Mouse (Mus musculus) thymus, adult 2 months (tissue): ENCODE results near the gene Gm4559. TPM values are rescaled to one million over a fixed set of nuclear protein-coding genes. Genes with fewer than 3 reads are reported as not detected.
"Not testable (repeated sequence)": the region's sequence is repeated elsewhere in the genome, so short reads cannot be mapped to it uniquely, and the experiment has no call there.

Experiments
- DNase-seq: peaks from one replicate; pipeline ENCODE4 v3.0.0; 2021
- H3K27ac ChIP-seq: fragments of 200-500 bp; 2 replicates; pipeline ENCODE4 v1.5.1; 2012; ENCODE audit warnings: low read length, control low read depth; ENCODE audit not compliant: control insufficient read depth, insufficient read depth
- H3K27me3 ChIP-seq: fragments of 200-500 bp; 2 replicates; pipeline ENCODE4 v1.6.1; 2012; ENCODE audit warnings: mild to moderate bottlenecking, low read length, moderate library complexity, mixed read lengths; ENCODE audit not compliant: control insufficient read depth, insufficient read depth
- H3K36me3 ChIP-seq: fragments of 200-500 bp; 2 replicates; pipeline ENCODE4 v1.6.1; 2012; ENCODE audit warnings: mild to moderate bottlenecking, low read length, moderate library complexity; ENCODE audit not compliant: control insufficient read depth, insufficient read depth
- H3K4me1 ChIP-seq: fragments of 200-500 bp; replicated peaks from 2 replicates; pipeline ENCODE4 v1.6.1; 2012; ENCODE audit warnings: low read length; ENCODE audit not compliant: control insufficient read depth, insufficient read depth
- H3K4me3 ChIP-seq: fragments of 200-500 bp; 2 replicates; pipeline ENCODE4 v1.5.1; 2012; ENCODE audit warnings: mild to moderate bottlenecking, low read length, control low read depth, moderate library complexity; ENCODE audit not compliant: control insufficient read depth, insufficient read depth
- CTCF ChIP-seq: fragments of 200-500 bp; IDR thresholded peaks from 2 replicates; pipeline ENCODE4 v1.5.1; 2012; ENCODE audit warnings: mild to moderate bottlenecking, control low read depth, low read length, moderate library complexity, borderline replicate concordance; ENCODE audit not compliant: control insufficient read depth, poor library complexity, insufficient read depth; ENCODE audit errors: extremely low read depth
- POLR2A ChIP-seq: fragments of 200-500 bp; IDR thresholded peaks from 2 replicates; pipeline ENCODE4 v1.6.1; 2012; ENCODE audit warnings: mild to moderate bottlenecking, low read length, control low read depth, moderate library complexity; ENCODE audit not compliant: control insufficient read depth, poor library complexity, insufficient read depth; ENCODE audit errors: extremely low read depth
- WGBS: fragments of 180-500 bp; shearing (Covaris S2); methylation state at CpG from one replicate; pipeline ENCODE4 v1.1.7; 2018; 5-methylcytosine and 5-hydroxymethylcytosine counted together
- polyA plus RNA-seq: library from polyadenylated mRNA; depleted of rRNA; stranded (reverse); fragments of >200 nt; gene quantifications from 2 replicates; pipeline ENCODE4 v1.2.3, GENCODE M21; 2012

Gene Gm4559
- polyA plus RNA-seq, 1 experiment, result not detected

DNA sequence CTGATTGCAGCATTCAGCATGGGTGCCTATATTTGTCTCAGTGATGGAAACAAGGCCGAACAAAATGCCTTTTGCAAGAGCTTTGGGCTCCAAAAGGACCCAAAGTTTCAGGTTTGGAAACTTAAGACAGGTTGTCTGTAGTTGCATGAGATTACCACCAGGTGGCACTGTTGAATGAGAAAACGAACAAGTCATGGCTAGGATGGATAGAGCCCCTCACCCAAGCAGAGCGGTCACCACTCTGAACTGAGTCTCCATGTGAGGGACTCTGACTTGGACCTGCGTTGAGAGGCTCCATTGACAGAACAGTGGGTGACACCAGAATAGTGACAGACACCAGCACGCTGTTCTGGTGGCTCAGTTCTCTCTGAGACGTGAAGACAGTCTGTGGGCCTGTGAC is 42.4 kb upstream of the Gm4559 start:
- H3K27me3 ChIP-seq, result no peaks in the 10 kb centered on the region
- H3K4me1 ChIP-seq, result peaks cover 43% of the 10 kb centered on the region
- peak; percentile 62 for DNase-seq
- TF ChIP-seq CTCF (peak; percentile 48; the same call in 1 of the 2 replicates), POLR2A (no peak)
- H3K27ac ChIP-seq, result peak overlapping the region; percentile 91
- H3K36me3 ChIP-seq, result no peaks in the 10 kb centered on the region
- no peak overlapping the region for H3K4me3 ChIP-seq
- WGBS, result 49% methylated on average over 6 of the region's 6 CpGs

DNA sequence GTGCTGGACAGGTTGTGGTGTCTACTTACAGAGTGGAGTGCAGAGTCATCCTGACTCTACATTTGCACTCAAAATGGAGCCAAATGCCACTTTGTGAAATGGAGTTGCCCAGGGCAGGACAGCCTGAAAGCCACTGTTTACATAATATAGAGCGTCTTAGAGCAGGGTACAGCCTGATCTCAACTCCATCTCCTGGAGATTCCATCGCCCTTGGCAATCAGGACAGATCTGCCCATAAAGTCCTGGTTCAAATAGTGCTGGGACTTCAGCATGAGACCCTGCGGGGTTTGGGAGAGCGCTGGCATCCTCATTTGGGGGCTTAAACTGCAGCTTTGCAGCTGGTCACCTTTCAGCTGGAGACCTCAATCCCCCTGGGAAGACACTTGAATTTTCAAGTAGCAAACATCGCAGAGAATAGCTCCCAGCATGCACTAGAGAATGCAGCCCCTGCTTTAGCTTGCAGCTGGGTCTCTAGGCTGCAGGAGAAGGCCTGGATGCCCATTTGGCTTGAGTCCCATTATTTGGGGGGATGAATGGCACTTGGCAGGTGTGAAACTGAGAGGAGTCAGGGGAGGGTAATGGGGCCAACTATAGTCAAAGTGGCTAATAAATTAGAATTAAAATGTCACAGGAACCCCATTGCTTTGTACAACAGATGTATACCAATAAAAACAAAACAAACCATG is 40.6 kb upstream of the Gm4559 start:
- H3K4me1 ChIP-seq, result peaks cover 25% of the 10 kb centered on the region
- H3K27me3 ChIP-seq, result no peaks in the 10 kb centered on the region
- TF ChIP-seq POLR2A, result no peak
- no peak for TF ChIP-seq CTCF
- no peak overlapping the region for H3K27ac ChIP-seq
- no peaks in the 10 kb centered on the region for H3K36me3 ChIP-seq
- no peak overlapping the region for H3K4me3 ChIP-seq
- DNase-seq, result no peak
- 90% methylated on average over 5 of the region's 5 CpGs for WGBS

DNA sequence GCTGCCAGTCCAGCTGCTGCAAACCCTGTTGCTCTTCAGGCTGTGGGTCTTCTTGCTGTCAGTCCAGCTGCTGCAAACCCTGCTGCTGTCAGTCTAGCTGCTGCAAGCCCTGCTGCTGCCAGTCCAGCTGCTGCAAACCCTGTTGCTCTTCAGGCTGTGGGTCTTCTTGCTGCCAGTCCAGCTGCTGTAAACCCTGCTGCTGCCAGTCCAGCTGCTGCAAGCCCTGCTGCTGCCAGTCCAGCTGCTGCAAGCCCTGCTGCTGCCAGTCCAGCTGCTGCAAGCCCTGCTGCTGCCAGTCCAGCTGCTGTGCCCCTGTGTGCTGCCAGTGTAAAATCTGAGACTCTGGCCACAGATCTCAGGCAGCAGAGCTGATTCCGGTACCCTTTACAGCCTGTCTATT is 29.8 kb upstream of the Gm4559 start:
- WGBS, result 82% methylated on average over 1 of the region's 1 CpGs
- not testable (repeated sequence) for H3K27ac ChIP-seq, H3K36me3 ChIP-seq, H3K4me3 ChIP-seq, DNase-seq, H3K27me3 ChIP-seq, H3K4me1 ChIP-seq

DNA sequence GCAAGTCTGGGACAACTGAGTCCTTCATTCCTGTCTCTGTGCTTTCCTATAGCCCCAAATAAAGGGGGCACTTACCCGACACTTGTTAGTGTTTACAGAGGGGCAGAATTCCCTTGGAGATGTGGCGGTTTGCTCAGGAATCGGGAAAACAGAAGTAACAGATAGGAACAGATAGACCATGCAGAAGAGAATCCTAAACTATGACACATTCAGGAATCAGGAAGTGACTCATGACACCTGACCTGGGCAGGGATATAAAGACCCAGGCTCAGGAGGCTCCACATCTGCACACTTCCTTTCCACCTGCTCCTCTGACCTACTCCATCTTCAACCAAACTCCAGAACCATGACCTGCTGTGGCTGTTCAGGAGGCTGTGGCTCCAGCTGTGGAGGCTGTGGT is 29.1 kb upstream of the Gm4559 start, which contains the start of gene Krtap5-4:
Gene Krtap5-4 (plus strand): TSS at position 301 of the 400 bp plus-strand sequence.
- no peak for DNase-seq
- Histone ChIP-seq H3K27ac (no peak within 1 kb of the TSS), H3K4me1 (peaks cover 2% of the 10 kb centered on the region; the same call in 1 of the 2 replicates), H3K36me3 (no peaks in the 10 kb centered on the region), H3K4me3 (no peak within 1 kb of the TSS), H3K27me3 (no peaks in the 10 kb centered on the region)
- no peak for TF ChIP-seq CTCF
- TF ChIP-seq POLR2A, result no peak
- WGBS, result 42% methylated on average over 3 of the region's 3 CpGs

DNA sequence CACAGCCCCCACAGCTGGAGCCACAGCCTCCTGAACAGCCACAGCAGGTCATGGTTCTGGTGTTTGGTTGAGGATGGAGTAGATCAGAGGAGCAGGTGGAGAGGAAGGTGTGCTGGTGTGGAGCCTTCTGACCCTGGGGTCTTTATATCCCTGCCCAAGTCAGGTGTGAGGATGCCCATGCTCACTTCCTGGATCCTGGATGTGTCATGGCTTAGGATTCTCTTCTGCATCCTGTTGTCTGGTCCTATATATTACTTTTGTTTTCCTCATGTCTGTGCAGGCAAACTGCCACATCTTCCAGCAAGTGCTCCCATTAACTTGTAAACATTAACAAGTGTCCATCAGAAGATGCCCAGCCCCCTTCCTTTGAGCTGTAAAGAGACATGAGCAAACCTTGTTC is 22.9 kb upstream of the Gm4559 start, which contains the start of gene Krtap5-1:
Gene Krtap5-1 (minus strand): TSS at position 101 of the 400 bp plus-strand sequence.
- not testable (repeated sequence) for H3K27ac ChIP-seq, H3K36me3 ChIP-seq, DNase-seq, H3K4me1 ChIP-seq, H3K4me3 ChIP-seq, H3K27me3 ChIP-seq

DNA sequence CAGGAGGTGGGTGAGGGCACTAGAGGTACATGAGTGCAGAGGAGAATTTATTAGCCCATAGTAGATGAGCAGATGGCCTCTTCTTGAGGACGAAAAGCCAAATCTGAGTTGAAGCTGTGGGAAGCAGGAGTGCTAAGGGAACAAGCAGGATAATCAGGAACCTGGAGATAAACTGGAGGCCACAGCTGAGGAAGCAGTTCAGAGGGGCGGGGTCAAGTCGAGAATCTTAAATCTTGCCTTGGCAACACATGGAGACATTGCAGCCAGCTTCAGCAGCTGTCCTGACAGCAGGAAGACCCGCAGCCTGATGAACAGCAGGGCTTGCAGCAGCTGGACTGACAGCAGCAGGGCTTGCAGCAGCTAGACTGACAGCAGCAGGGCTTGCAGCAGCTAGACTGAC is 21.9 kb upstream of the Gm4559 start:
- H3K27ac ChIP-seq, H3K4me3 ChIP-seq, DNase-seq, H3K27me3 ChIP-seq, H3K4me1 ChIP-seq, H3K36me3 ChIP-seq: not testable (repeated sequence)
- WGBS, result 44% methylated on average over 4 of the region's 4 CpGs

DNA sequence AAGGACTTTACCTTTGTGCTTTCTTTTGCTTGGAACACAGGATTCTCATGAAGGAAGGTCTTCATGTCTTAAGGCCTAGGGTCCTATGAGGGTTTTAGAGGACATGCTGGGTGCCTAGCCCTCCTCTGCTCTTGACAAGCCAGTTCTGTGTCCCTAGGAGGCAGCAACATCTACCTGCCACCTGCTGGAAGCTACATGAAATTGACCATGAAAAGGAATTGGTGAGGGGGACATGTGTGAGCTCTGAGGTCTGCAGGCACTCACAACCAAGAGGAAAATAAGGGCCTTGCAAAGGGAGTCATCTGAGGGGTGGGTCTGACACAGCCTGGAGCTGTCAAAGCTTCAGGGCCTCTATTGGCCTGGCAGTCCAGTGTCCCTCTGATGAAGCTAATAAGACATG is 21.3 kb upstream of the Gm4559 start:
- H3K4me3 ChIP-seq, result no peak overlapping the region
- TF ChIP-seq CTCF (no peak), POLR2A (no peak)
- H3K4me1 ChIP-seq, result no peaks in the 10 kb centered on the region
- H3K27ac ChIP-seq, result no peak overlapping the region
- H3K36me3 ChIP-seq, result no peaks in the 10 kb centered on the region
- no peaks in the 10 kb centered on the region for H3K27me3 ChIP-seq
- DNase-seq, result no peak

DNA sequence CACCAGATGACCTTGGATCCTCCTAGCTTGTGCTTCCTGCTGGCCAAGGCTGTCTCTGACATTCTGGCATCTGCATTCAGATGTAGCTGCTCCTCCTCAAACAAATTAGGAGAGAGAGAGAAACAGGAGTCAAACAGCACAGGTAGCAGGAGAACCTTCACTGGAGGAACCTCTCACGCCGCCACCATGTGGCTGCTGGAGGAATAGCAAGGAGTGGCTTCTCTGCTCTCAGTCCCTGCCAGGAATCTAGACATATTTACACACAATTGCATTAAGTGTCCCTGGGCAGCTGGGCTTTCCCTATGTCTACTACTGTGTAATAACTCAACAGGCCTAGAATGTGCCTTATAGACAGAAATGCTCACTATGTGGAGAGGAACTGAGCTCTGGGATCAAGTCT is 19.7 kb upstream of the Gm4559 start:
- H3K4me1 ChIP-seq, H3K27me3 ChIP-seq, H3K27ac ChIP-seq, H3K36me3 ChIP-seq, H3K4me3 ChIP-seq: not testable (repeated sequence)
- DNase-seq, result peak; percentile 26
- WGBS, result 0% methylated on average over 2 of the region's 2 CpGs

DNA sequence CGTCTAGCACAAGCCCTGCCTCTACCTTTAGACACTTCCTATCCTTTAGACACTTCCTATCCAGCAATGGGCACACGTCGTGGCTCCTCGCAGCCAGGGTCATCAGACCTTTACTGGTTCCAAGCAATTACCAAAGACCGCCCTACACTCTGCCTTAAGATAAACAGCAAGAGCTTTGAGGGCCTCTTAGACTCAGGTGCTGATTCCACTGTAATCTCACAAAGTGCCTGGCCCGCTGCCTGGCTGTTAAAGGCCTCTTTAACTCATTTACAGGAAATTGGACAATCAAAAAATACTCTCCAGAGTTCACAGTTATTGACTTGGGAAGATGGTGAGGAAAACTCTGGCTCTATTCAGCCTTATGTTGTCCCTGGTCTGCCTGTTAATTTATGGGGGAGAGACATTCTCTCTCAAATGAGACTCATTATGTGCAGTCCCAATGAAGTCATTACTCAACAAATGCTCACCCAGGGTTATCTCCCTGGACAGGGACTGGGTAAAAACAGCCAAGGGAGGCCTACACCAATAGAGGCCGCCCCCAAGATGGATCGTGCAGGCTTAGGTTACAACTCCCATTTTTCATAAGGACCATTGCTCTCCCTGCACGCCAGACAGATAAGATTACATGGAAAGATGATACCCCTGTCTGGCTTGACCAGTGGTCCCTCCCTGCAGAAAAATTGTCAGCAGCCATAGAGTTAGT is 11.9 kb upstream of the Gm4559 start:
- 90% methylated on average over 9 of the region's 9 CpGs for WGBS
- H3K4me3 ChIP-seq, result not testable (repeated sequence)

More for the DNA sequence above, 11.9 kb upstream of the Gm4559 start:
- H3K27me3 ChIP-seq, H3K4me1 ChIP-seq, H3K36me3 ChIP-seq, H3K27ac ChIP-seq, DNase-seq: not testable (repeated sequence)
